ENCODE assay signal across 10 mouse cellular contexts in the genomic region with DNA sequence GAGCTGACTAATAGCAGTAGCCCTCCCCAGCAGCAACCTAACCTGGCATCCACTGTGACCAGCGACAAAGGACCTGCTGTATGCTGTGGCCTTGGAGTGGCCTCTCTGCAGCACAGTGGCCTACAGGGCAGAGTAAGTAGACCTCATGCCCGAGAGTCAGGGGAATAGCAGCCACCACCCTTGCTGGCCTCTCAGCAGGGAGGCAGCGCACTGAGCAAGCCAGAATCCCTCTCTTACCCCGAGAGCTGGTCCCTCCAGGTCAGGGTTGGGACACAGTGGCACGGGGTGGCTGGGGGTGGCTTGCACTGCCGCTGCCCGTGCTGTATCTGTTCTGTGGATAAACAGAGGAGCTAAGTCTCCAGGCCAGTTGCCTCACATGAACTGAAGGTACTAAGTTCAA. TPM values are rescaled to one million over a fixed set of nuclear protein-coding genes. Genes with fewer than 3 reads are reported as not detected.
DNase-seq lines count a peak whose midpoint lies in the region; ATAC-seq lines count a peak whose summit lies in the region.
"Had no signal": no experiment of that assay in that cellular context is flagged by ENCODE, and none has a peak within 500 bp of the region (broad histone marks: within the 10 kb centered on the region; RNA-seq: fewer than 3 reads in every experiment).

No protein-coding gene starts in this region.

- H3K4me1 ChIP-seq in heart, embryonic 14.5 days (ENCODE audit: control insufficient read depth in 2 of 2, insufficient read depth in 2 of 2, low read length in 2 of 2), result peaks cover 7 to 28% of the 10 kb centered on the region in 2 experiments
- H3K4me1 ChIP-seq in heart, embryonic 10.5 days, result peaks cover 31% of the 10 kb centered on the region
- H3K4me1 ChIP-seq in embryonic facial prominence, embryonic 10.5 days, result peaks cover 57% of the 10 kb centered on the region
- H3K4me1 ChIP-seq in hindbrain, embryonic 16.5 days (ENCODE audit: control insufficient read depth, insufficient read depth, low read depth, low read length), result peaks cover 32% of the 10 kb centered on the region
- peaks cover 36% of the 10 kb centered on the region for H3K4me1 ChIP-seq in midbrain, embryonic 12.5 days

- H3K36me3 ChIP-seq in heart, embryonic 14.5 days (ENCODE audit: control insufficient read depth, insufficient read depth, low read length), result peaks cover 70% of the 10 kb centered on the region
- H3K36me3 ChIP-seq in heart, embryonic 10.5 days, result peaks cover 67% of the 10 kb centered on the region
- peaks cover 72% of the 10 kb centered on the region for H3K36me3 ChIP-seq in embryonic facial prominence, embryonic 10.5 days (replicated peaks)
- H3K36me3 ChIP-seq in hindbrain, embryonic 16.5 days (ENCODE audit: control insufficient read depth, insufficient read depth, low read length), result peaks cover 37% of the 10 kb centered on the region
- peaks cover 65% of the 10 kb centered on the region for H3K36me3 ChIP-seq in midbrain, embryonic 12.5 days

- no peak for ATAC-seq in heart, embryonic 14.5 days (ENCODE audit: insufficient number of reproducible peaks, insufficient read depth, low FRiP score, low read depth)
- ATAC-seq in hindbrain, embryonic 16.5 days, result no peak
- ATAC-seq in midbrain, embryonic 12.5 days (ENCODE audit: low FRiP score, low read depth), result no peak

- H3K9ac ChIP-seq in heart, embryonic 14.5 days (ENCODE audit: low read length), result peak overlapping the region; percentile 42; the same call in 1 of the 2 replicates
- H3K9ac ChIP-seq in hindbrain, embryonic 16.5 days (ENCODE audit: low read depth, low read length), result peak overlapping the region; percentile 23; the same call in 1 of the 2 replicates
- H3K9ac ChIP-seq in midbrain, embryonic 12.5 days (replicated peaks), result 0 out of 2 replicates have a peak overlapping the region, but pooled peaks have one; percentile 17
- H3K9ac ChIP-seq: lung, embryonic 14.5 days had no signal

- H3K4me3 ChIP-seq in heart, embryonic 14.5 days (ENCODE audit: control insufficient read depth in 1 of 2, insufficient read depth in 1 of 2, low read depth in 1 of 2, low read length in 2 of 2), result no peak overlapping the region
- no peak overlapping the region for H3K4me3 ChIP-seq in heart, embryonic 10.5 days
- peak overlapping the region; percentile 35 for H3K4me3 ChIP-seq in embryonic facial prominence, embryonic 10.5 days
- H3K4me3 ChIP-seq in hindbrain, embryonic 16.5 days (ENCODE audit: low read length), result no peak overlapping the region
- no peak overlapping the region for H3K4me3 ChIP-seq in midbrain, embryonic 12.5 days
- H3K4me3 ChIP-seq: hindbrain, embryonic 15.5 days had no signal

- H3K9me3 ChIP-seq in heart, embryonic 14.5 days (ENCODE audit: control insufficient read depth, low read length), result no peaks in the 10 kb centered on the region
- H3K9me3 ChIP-seq in heart, embryonic 10.5 days, result no peaks in the 10 kb centered on the region
- no peaks in the 10 kb centered on the region for H3K9me3 ChIP-seq in embryonic facial prominence, embryonic 10.5 days
- no peaks in the 10 kb centered on the region for H3K9me3 ChIP-seq in hindbrain, embryonic 16.5 days (ENCODE audit: control insufficient read depth, low read length)
- no peaks in the 10 kb centered on the region for H3K9me3 ChIP-seq in midbrain, embryonic 12.5 days
- H3K9me3 ChIP-seq: hindbrain, embryonic 15.5 days had no signal

- H3K27me3 ChIP-seq in heart, embryonic 14.5 days (ENCODE audit: control insufficient read depth, insufficient read depth, low read length), result no peaks in the 10 kb centered on the region
- H3K27me3 ChIP-seq in heart, embryonic 10.5 days (ENCODE audit: insufficient read depth, poor library complexity, severe bottlenecking), result no peaks in the 10 kb centered on the region
- H3K27me3 ChIP-seq in embryonic facial prominence, embryonic 10.5 days (replicated peaks; ENCODE audit: low read depth, poor library complexity, severe bottlenecking), result no peaks in the 10 kb centered on the region
- H3K27me3 ChIP-seq in hindbrain, embryonic 16.5 days (replicated peaks; ENCODE audit: control insufficient read depth, insufficient read depth, low read length), result no peaks in the 10 kb centered on the region
- H3K27me3 ChIP-seq in midbrain, embryonic 12.5 days, result no peaks in the 10 kb centered on the region
- H3K27me3 ChIP-seq: hindbrain, embryonic 15.5 days had no signal

- H3K27ac ChIP-seq in heart, embryonic 14.5 days (replicated peaks in 1 of 2; ENCODE audit: control insufficient read depth in 1 of 2, insufficient read depth in 1 of 2, low read depth in 2 of 2, low read length in 2 of 2), result no peak overlapping the region
- H3K27ac ChIP-seq in heart, embryonic 10.5 days, result no peak overlapping the region
- no peak overlapping the region for H3K27ac ChIP-seq in embryonic facial prominence, embryonic 10.5 days (replicated peaks)
- H3K27ac ChIP-seq in hindbrain, embryonic 16.5 days (ENCODE audit: low read depth, low read length), result no peak overlapping the region
- H3K27ac ChIP-seq in midbrain, embryonic 12.5 days (replicated peaks), result no peak overlapping the region
- H3K27ac ChIP-seq: hindbrain, embryonic 15.5 days had no signal

- WGBS in heart, embryonic 14.5 days, result 74% methylated on average over 7 of the region's 7 CpGs
- WGBS in heart, embryonic 10.5 days, result 83% methylated on average over 7 of the region's 7 CpGs
- 77% methylated on average over 7 of the region's 7 CpGs for WGBS in embryonic facial prominence, embryonic 10.5 days
- WGBS in hindbrain, embryonic 16.5 days, result 75% methylated on average over 7 of the region's 7 CpGs
- 81% methylated on average over 7 of the region's 7 CpGs for WGBS in midbrain, embryonic 12.5 days

- H3K4me2 ChIP-seq in heart, embryonic 14.5 days (ENCODE audit: low read length), result peak overlapping the region; percentile 33; the same call in 1 of the 2 replicates
- no peak overlapping the region; the same call in 1 of the 2 replicates for H3K4me2 ChIP-seq in hindbrain, embryonic 16.5 days (ENCODE audit: low read length)
- no peak overlapping the region for H3K4me2 ChIP-seq in midbrain, embryonic 12.5 days (replicated peaks)

- DNase-seq in heart, embryonic 10.5 days (ENCODE audit: low spot score), result no peak
- no peak for DNase-seq in embryonic facial prominence, embryonic 10.5 days (ENCODE audit: low spot score)
- DNase-seq in embryo, embryonic 11 days, result no peak
- no peak for DNase-seq in gastrocnemius, postnatal 4 days (ENCODE audit: low spot score in 2 of 2)
- no peak for DNase-seq in left cerebral cortex, adult 9 months (ENCODE audit: low spot score in 2 of 2)
- DNase-seq: lung, embryonic 14.5 days had no signal

RNA-seq across cellular contexts. Expression of a gene that starts 3.5 kb away (rescaled TPM):
- polyA plus RNA-seq in heart, embryonic 14.5 days (2014; fragmentation: Nextera tagmentation; extraction: Ambion mirVana), result 70.9 and 79.2 TPM in 2 replicates
- 58.9 and 66.9 TPM in 2 replicates for polyA plus RNA-seq in heart, embryonic 10.5 days (2016; fragmentation: Nextera tagmentation; extraction: Ambion mirVana)
- polyA plus RNA-seq in embryonic facial prominence, embryonic 10.5 days (2016; fragmentation: Nextera tagmentation; extraction: Ambion mirVana), result 56.9 and 58.1 TPM in 2 replicates
- polyA plus RNA-seq in hindbrain, embryonic 16.5 days (2015; fragmentation: Nextera tagmentation; extraction: Ambion mirVana), result 62.6 and 62.8 TPM in 2 replicates
- 71.3 and 72.3 TPM in 2 replicates for polyA plus RNA-seq in midbrain, embryonic 12.5 days (2016; fragmentation: Nextera tagmentation; extraction: Ambion mirVana)
- 10 to 100 TPM; 23.7 to 26.6 TPM for total RNA-seq in gastrocnemius, postnatal 4 days (2021)

RNA-seq across cellular contexts. Expression of a gene that starts 3.6 kb away (rescaled TPM):
- polyA plus RNA-seq in heart, embryonic 14.5 days (2014; fragmentation: Nextera tagmentation; extraction: Ambion mirVana), result 59.0 and 63.7 TPM in 2 replicates
- 89.1 and 114 TPM in 2 replicates for polyA plus RNA-seq in heart, embryonic 10.5 days (2016; fragmentation: Nextera tagmentation; extraction: Ambion mirVana)
- 88.3 and 97.5 TPM in 2 replicates for polyA plus RNA-seq in embryonic facial prominence, embryonic 10.5 days (2016; fragmentation: Nextera tagmentation; extraction: Ambion mirVana)
- 67.2 and 70.2 TPM in 2 replicates for polyA plus RNA-seq in hindbrain, embryonic 16.5 days (2015; fragmentation: Nextera tagmentation; extraction: Ambion mirVana)
- 92.8 and 95.2 TPM in 2 replicates for polyA plus RNA-seq in midbrain, embryonic 12.5 days (2016; fragmentation: Nextera tagmentation; extraction: Ambion mirVana)
- 10 to 100 TPM; 35.6 to 39.7 TPM for total RNA-seq in gastrocnemius, postnatal 4 days (2021)

RNA-seq across cellular contexts. Expression of a gene that starts 11.8 kb away (rescaled TPM):
- polyA plus RNA-seq in heart, embryonic 14.5 days (2014; fragmentation: Nextera tagmentation; extraction: Ambion mirVana), result 15.0 and 16.7 TPM in 2 replicates
- 13.2 and 17.9 TPM in 2 replicates for polyA plus RNA-seq in heart, embryonic 10.5 days (2016; fragmentation: Nextera tagmentation; extraction: Ambion mirVana)
- 18.1 and 23.2 TPM in 2 replicates for polyA plus RNA-seq in embryonic facial prominence, embryonic 10.5 days (2016; fragmentation: Nextera tagmentation; extraction: Ambion mirVana)
- polyA plus RNA-seq in hindbrain, embryonic 16.5 days (2015; fragmentation: Nextera tagmentation; extraction: Ambion mirVana), result 33.7 and 37.7 TPM in 2 replicates
- 44.2 and 45.2 TPM in 2 replicates for polyA plus RNA-seq in midbrain, embryonic 12.5 days (2016; fragmentation: Nextera tagmentation; extraction: Ambion mirVana)
- 10 to 100 TPM; 54.5 to 65.3 TPM for total RNA-seq in gastrocnemius, postnatal 4 days (2021)

RNA-seq across cellular contexts. Expression of a gene that starts 12.6 kb away (rescaled TPM):
- polyA plus RNA-seq in heart, embryonic 14.5 days (2014; fragmentation: Nextera tagmentation; extraction: Ambion mirVana), result 31.9 and 39.7 TPM in 2 replicates
- 27.0 and 27.1 TPM in 2 replicates for polyA plus RNA-seq in heart, embryonic 10.5 days (2016; fragmentation: Nextera tagmentation; extraction: Ambion mirVana)
- polyA plus RNA-seq in embryonic facial prominence, embryonic 10.5 days (2016; fragmentation: Nextera tagmentation; extraction: Ambion mirVana), result 23.8 and 26.8 TPM in 2 replicates
- polyA plus RNA-seq in hindbrain, embryonic 16.5 days (2015; fragmentation: Nextera tagmentation; extraction: Ambion mirVana), result 52.1 and 52.7 TPM in 2 replicates
- polyA plus RNA-seq in midbrain, embryonic 12.5 days (2016; fragmentation: Nextera tagmentation; extraction: Ambion mirVana), result 38.9 and 46.3 TPM in 2 replicates
- 10 to 100 TPM; 42.8 to 43.1 TPM for total RNA-seq in gastrocnemius, postnatal 4 days (2021)

RNA-seq across cellular contexts. Expression of a gene that starts 13.3 kb away (rescaled TPM):
- 566 and 569 TPM in 2 replicates for polyA plus RNA-seq in heart, embryonic 14.5 days (2014; fragmentation: Nextera tagmentation; extraction: Ambion mirVana)
- 577 and 728 TPM in 2 replicates for polyA plus RNA-seq in heart, embryonic 10.5 days (2016; fragmentation: Nextera tagmentation; extraction: Ambion mirVana)
- 890 and 902 TPM in 2 replicates for polyA plus RNA-seq in embryonic facial prominence, embryonic 10.5 days (2016; fragmentation: Nextera tagmentation; extraction: Ambion mirVana)
- polyA plus RNA-seq in hindbrain, embryonic 16.5 days (2015; fragmentation: Nextera tagmentation; extraction: Ambion mirVana), result 469 and 518 TPM in 2 replicates
- polyA plus RNA-seq in midbrain, embryonic 12.5 days (2016; fragmentation: Nextera tagmentation; extraction: Ambion mirVana), result 848 and 913 TPM in 2 replicates
- 100 to 1,000 TPM; 181 to 207 TPM for total RNA-seq in gastrocnemius, postnatal 4 days (2021)
